Comparison of ENCODE assay signal across 8 mouse cellular contexts in genomic region chr19:44474158-44474557, GRCm38 (mm10). TPM values are rescaled to one million over a fixed set of nuclear protein-coding genes. Genes with fewer than 3 reads are reported as not detected.
DNase-seq lines count a peak whose midpoint lies in the region; ATAC-seq and TF ChIP-seq lines count a peak whose summit lies in the region.

No protein-coding gene starts in this region.

- peak; percentile 87 for TF ChIP-seq CTCF in brain, embryonic 14.5 days (IDR thresholded peaks at IDR 0.05; ENCODE audit: borderline replicate concordance, extremely low read depth, insufficient read depth, insufficient read length)
- peak; percentile 98 for TF ChIP-seq CTCF in stomach, postnatal 0 days (IDR thresholded peaks at IDR 0.05; ENCODE audit: low read depth)

- H3K9me3 ChIP-seq in intestine, embryonic 14.5 days (ENCODE audit: control insufficient read depth, low read length) = no peaks in the 10 kb centered on the region
- no peaks in the 10 kb centered on the region for H3K9me3 ChIP-seq in intestine, embryonic 16.5 days (ENCODE audit: control insufficient read depth, low read length)
- H3K9me3 ChIP-seq in stomach, postnatal 0 days (ENCODE audit: control insufficient read depth, low read length) = no peaks in the 10 kb centered on the region

- H3K9ac ChIP-seq in intestine, embryonic 14.5 days (ENCODE audit: low read length) = no peak overlapping the region
- H3K9ac ChIP-seq in intestine, embryonic 16.5 days (ENCODE audit: low read depth, low read length) = no peak overlapping the region
- no peak overlapping the region for H3K9ac ChIP-seq in stomach, postnatal 0 days (ENCODE audit: low read length)

- no peaks in the 10 kb centered on the region for H3K27me3 ChIP-seq in intestine, embryonic 14.5 days (replicated peaks; ENCODE audit: control insufficient read depth, insufficient read depth, low read length)
- H3K27me3 ChIP-seq in intestine, embryonic 16.5 days (replicated peaks; ENCODE audit: control insufficient read depth, insufficient read depth, low read length) = no peaks in the 10 kb centered on the region
- no peaks in the 10 kb centered on the region for H3K27me3 ChIP-seq in stomach, postnatal 0 days (ENCODE audit: control insufficient read depth, insufficient read depth, low read length)

- no peaks in the 10 kb centered on the region for H3K4me1 ChIP-seq in intestine, embryonic 14.5 days (replicated peaks; ENCODE audit: control insufficient read depth, insufficient read depth, low read length)
- H3K4me1 ChIP-seq in intestine, embryonic 16.5 days (ENCODE audit: control insufficient read depth, insufficient read depth, low read length) = no peaks in the 10 kb centered on the region
- no peaks in the 10 kb centered on the region for H3K4me1 ChIP-seq in stomach, postnatal 0 days (replicated peaks; ENCODE audit: control insufficient read depth, insufficient read depth)

- no peak for TF ChIP-seq EP300 in stomach, postnatal 0 days (optimal IDR thresholded peaks at IDR 0.05)

- no peaks in the 10 kb centered on the region for H3K36me3 ChIP-seq in intestine, embryonic 14.5 days (ENCODE audit: control insufficient read depth, insufficient read depth, low read length)
- H3K36me3 ChIP-seq in intestine, embryonic 16.5 days (ENCODE audit: control insufficient read depth, insufficient read depth, low read length) = no peaks in the 10 kb centered on the region
- no peaks in the 10 kb centered on the region for H3K36me3 ChIP-seq in stomach, postnatal 0 days (ENCODE audit: control insufficient read depth, insufficient read depth, low read length)

- no peak for TF ChIP-seq POLR2A in brain, embryonic 14.5 days (IDR thresholded peaks at IDR 0.05; ENCODE audit: borderline replicate concordance, extremely low read depth, insufficient read depth, insufficient read length, poor library complexity, severe bottlenecking)

- no peak overlapping the region for H3K4me2 ChIP-seq in intestine, embryonic 14.5 days (ENCODE audit: low read length)
- no peak overlapping the region for H3K4me2 ChIP-seq in intestine, embryonic 16.5 days (ENCODE audit: low read depth, low read length)
- H3K4me2 ChIP-seq in stomach, postnatal 0 days (replicated peaks; ENCODE audit: low read depth) = no peak overlapping the region

- H3K4me3 ChIP-seq in intestine, embryonic 14.5 days (ENCODE audit: low read depth, low read length) = no peak overlapping the region
- H3K4me3 ChIP-seq in intestine, embryonic 16.5 days (ENCODE audit: low read length) = no peak overlapping the region
- no peak overlapping the region for H3K4me3 ChIP-seq in stomach, postnatal 0 days (ENCODE audit: low read depth, low read length)

- no peak overlapping the region for H3K27ac ChIP-seq in intestine, embryonic 14.5 days (ENCODE audit: low read depth)
- H3K27ac ChIP-seq in intestine, embryonic 16.5 days (ENCODE audit: low read length) = no peak overlapping the region
- no peak overlapping the region for H3K27ac ChIP-seq in stomach, postnatal 0 days (replicated peaks)

- WGBS in intestine, embryonic 14.5 days = 4% methylated on average over 10 of the region's 10 CpGs
- 6% methylated on average over 10 of the region's 10 CpGs for WGBS in intestine, embryonic 16.5 days
- WGBS in stomach, postnatal 0 days = 1% methylated on average over 10 of the region's 10 CpGs

- DNase-seq in intestine, embryonic 14.5 days (ENCODE audit: low spot score) = peak; percentile 85
- peak; percentile 68 for DNase-seq in brain, embryonic 14.5 days (ENCODE audit: low read depth)
- DNase-seq in induced T-regulatory cell, adult 2 months (ENCODE audit: low read depth) = peak; percentile 72
- DNase-seq in left cerebral cortex, postnatal 25 days (ENCODE audit: low spot score in 2 of 2) = peak; percentile 62 to 66
- peak; percentile 61 for DNase-seq in naive thymus-derived CD4-positive, alpha-beta T cell, adult 2 months (ENCODE audit: low read depth)
- DNase-seq in stomach, postnatal 0 days (ENCODE audit: low spot score) = peak; percentile 83

- ATAC-seq in intestine, embryonic 14.5 days (replicated peaks; ENCODE audit: low FRiP score, low TSS enrichment, low read depth) = no peak
- ATAC-seq in intestine, embryonic 16.5 days = no peak
- peak; percentile 78 for ATAC-seq in erythroid progenitor cell, adult 5-6 weeks (replicated peaks; ENCODE audit: low FRiP score, poor library complexity, severe bottlenecking)
- ATAC-seq in stomach, postnatal 0 days (ENCODE audit: low FRiP score, low TSS enrichment) = peak; percentile 45

- intact Hi-C loops in left cerebral cortex, postnatal 25 days (cut with DNase I) = loop anchor here (2.0 to 5.0 kb wide), 2 partner anchors 58 to 71 kb away; partner anchors contain the start of gene Sec31b

RNA-seq across cellular contexts. Expression of gene Wnt8b, which starts 19.1 kb away (rescaled TPM):
- polyA plus RNA-seq in intestine, embryonic 14.5 days (2014; fragmentation: Nextera tagmentation; extraction: Ambion mirVana) = not detected in 2 replicates
- not detected in 2 replicates for polyA plus RNA-seq in intestine, embryonic 16.5 days (2015; fragmentation: Nextera tagmentation; extraction: Ambion mirVana)
- polyA plus RNA-seq in brain, embryonic 14.5 days (2012; rRNA removed) = 3.6 and 3.7 TPM in 2 replicates
- not detected in 2 replicates for total RNA-seq in erythroid progenitor cell, adult 5-6 weeks (2015; ENCODE audit: low replicate concordance)
- not detected in 2 replicates for total RNA-seq in erythroid progenitor cell, adult 5-6 weeks (2017; ENCODE audit: low replicate concordance)
- not detected for total RNA-seq in left cerebral cortex, postnatal 25 days (2021)
- not detected in 2 replicates for polyA plus RNA-seq in stomach, postnatal 0 days (2015; fragmentation: Nextera tagmentation; extraction: Ambion mirVana)

Comparison
In these comparisons a context has a peak if more than half of its experiments do, and no peak if none do; other contexts are left out.
1. ATAC-seq: peak in erythroid progenitor cell, adult 5-6 weeks (single experiment) and stomach, postnatal 0 days (single experiment); none in intestine, embryonic 14.5 days (single experiment) and intestine, embryonic 16.5 days (single experiment).
2. Peak in every context shown above with its lines, with median percentiles within 50 percentile points of each other: DNase-seq.